Mouse (Mus musculus) mature B cell (primary cell): Measurements from ENCODE around the gene Aadacl4.
"Not testable (repeated sequence)": the region's sequence is repeated elsewhere in the genome, so short reads cannot be mapped to it uniquely, and the experiment has no call there.

Experiments
- in situ Hi-C: fragments of 300-500 bp; cut with MboI; formaldehyde crosslinking; loops from 2 replicates; pipeline ENCODE4 v1.14.3; 2019

Gene Aadacl4

DNA sequence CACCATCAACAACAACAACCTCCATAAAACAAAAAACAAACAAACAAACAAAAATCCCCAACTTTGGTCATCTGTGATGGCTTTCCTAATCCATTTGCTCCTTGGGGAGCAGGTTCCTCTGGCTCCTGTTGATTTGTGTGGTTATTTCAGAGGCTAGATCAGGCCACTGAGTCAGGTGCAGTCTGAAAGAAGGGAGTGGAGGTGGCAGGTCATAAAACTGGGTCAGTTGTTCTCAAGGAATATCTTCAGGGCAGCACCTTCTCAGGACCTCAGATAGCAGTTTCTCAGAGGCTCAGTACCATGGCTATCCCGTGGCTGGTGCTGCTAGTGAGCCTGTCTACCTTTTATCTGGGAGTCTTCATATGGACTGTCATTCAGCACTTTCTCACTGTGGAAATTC is at the start of gene Aadacl4:
TSS of gene Aadacl4 (plus strand) at position 301 of the 400 bp plus-strand sequence.
- in situ Hi-C loops = no loop called here

- in situ Hi-C loops = no loop called here
Observed at GRCm38 (mm10) chr4:144565034-144565433, 48.5 kb upstream of the Aadacl4 start, which contains the start of gene Gm13124. Gene Gm13124 (minus strand): TSS chr4:144565134.

DNA sequence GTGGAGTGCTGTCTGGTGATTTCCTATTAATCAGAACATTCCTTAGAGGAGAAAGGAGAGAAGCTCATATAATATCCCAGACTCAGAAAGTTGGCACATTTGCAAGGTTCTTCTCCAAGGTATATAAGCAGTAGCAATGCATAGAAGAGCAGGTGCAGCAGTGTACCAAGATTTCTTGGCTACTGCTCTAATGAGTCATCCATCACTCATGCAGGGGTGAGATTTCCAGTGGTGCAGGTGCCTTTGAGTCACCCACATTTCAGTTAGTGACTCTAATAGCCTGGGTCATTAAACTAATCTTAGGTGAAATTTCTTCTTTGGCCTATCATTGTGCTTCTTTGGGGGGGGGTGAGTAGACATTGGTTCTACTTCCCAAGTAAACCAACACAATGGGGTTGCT is 45.8 kb upstream of the Aadacl4 start:
- in situ Hi-C loops = no loop called here

DNA sequence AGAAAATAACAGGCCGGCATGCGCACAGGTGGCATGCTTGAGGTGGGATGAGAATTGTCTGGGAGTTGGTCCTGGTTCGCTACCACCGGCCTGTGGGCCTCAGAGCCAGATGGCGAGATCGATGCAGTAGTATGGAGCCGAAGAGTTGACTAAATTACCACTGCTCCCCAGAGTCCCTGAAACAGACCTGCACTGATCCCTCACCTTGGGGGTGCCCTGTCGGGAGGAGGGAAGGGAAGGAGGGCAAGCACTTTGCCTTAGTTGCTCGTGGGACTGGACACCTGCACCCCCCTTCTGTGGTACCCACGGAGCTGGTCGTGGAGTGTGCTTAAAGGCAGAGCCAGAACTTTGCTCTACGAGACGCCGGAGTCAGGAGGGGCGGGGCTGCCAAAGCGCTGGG is 27.3 kb upstream of the Aadacl4 start:
- in situ Hi-C loops = not testable (repeated sequence)

DNA sequence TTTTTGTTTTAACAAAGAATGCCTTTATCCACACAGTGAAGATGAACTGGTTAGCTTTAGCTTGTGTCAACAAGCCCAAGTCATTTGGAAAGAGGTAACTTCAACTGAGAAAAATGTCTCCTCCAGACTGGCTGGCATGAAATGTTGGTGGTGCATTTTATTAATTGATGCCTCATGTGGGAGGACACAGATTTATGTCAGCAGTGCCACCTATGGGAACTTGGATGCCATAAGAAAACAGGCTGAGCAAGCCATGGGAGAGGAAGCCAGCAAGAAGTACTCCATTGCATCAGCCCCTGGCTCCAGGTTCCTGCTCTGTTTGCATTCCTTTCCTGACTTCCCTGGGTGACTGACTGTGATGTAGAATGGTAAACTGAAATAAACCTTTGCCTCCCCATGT is 20.7 kb upstream of the Aadacl4 start:
- in situ Hi-C loops = no loop called here

GRCm38 (mm10) chr4:144614586-144614985 is 1.1 kb downstream of the Aadacl4 start:
- in situ Hi-C loops = no loop called here

DNA sequence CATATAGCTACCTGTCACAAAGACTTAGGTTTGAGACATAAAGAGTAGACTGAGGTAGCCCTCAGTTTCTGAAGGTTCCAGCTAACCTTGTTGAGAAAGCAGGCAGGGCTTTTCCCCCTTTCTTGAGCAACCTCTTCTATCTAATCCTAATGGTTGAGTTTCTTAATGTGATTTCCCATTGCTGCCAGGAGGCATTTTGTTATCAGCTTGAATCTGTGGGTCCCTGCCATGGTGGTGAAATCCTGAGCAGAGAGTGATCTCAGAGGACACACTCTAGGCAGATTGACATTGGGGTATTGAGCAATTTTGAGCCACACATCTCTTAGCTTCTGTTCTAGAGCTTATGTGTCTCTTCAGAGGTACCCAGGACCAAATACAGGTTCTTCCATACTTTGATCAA is 24.8 kb downstream of the Aadacl4 start:
- in situ Hi-C loops = no loop called here
